Mouse (Mus musculus) G1E (cell line): ENCODE data around the gene Fam234a. TPM values are rescaled to one million over a fixed set of nuclear protein-coding genes. Genes with fewer than 3 reads are reported as not detected.
"Not testable (repeated sequence)": the region's sequence is repeated elsewhere in the genome, so short reads cannot be mapped to it uniquely, and the experiment has no call there.

Experiments used
- ATAC-seq: 2 replicates; pipeline ENCODE4 v1.8.0; 2016; ENCODE audit warnings: mild to moderate bottlenecking; ENCODE audit not compliant: insufficient number of reproducible peaks, poor library complexity, low FRiP score, severe bottlenecking; ENCODE audit errors: extremely low read depth
- DNase-seq: peaks from one replicate; pipeline ENCODE4 v3.0.0; 2012; ENCODE audit warnings: low spot score
- H3K27me3 ChIP-seq: 2 replicates; pipeline ENCODE4 v1.6.1; 2012; ENCODE audit warnings: mild to moderate bottlenecking, low read length, inconsistent platforms; ENCODE audit not compliant: insufficient read depth
- H3K36me3 ChIP-seq: replicated peaks from 2 replicates; pipeline ENCODE3; 2012; ENCODE audit warnings: mild to moderate bottlenecking, inconsistent platforms
- H3K4me1 ChIP-seq: 2 replicates; pipeline ENCODE4 v1.6.1; 2012; ENCODE audit warnings: low read depth, low read length, inconsistent platforms, mixed read lengths; ENCODE audit not compliant: insufficient read depth
- H3K4me3 ChIP-seq: 2 replicates; pipeline ENCODE4 v1.5.1; 2012; ENCODE audit warnings: low read depth, mild to moderate bottlenecking, inconsistent platforms, low read length, moderate library complexity, mixed read lengths
- H3K9me3 ChIP-seq: replicated peaks from 2 replicates; pipeline ENCODE4 v1.6.1; 2012; ENCODE audit warnings: inconsistent platforms
- CTCF ChIP-seq: IDR thresholded peaks from 2 replicates; pipeline ENCODE4 v1.5.1; 2012; ENCODE audit warnings: low read depth, low read length, inconsistent platforms, mixed read lengths
- GATA1 ChIP-seq: IDR thresholded peaks from 2 replicates; pipeline ENCODE4 v1.6.1; 2012; ENCODE audit warnings: borderline replicate concordance, low read length, inconsistent platforms, mixed read lengths
- GATA2 ChIP-seq: IDR thresholded peaks from 2 replicates; pipeline ENCODE4 v1.6.1; 2012; ENCODE audit warnings: low read depth, low read length, inconsistent platforms, borderline replicate concordance
- POLR2AphosphoS5 ChIP-seq: IDR thresholded peaks from 2 replicates; pipeline ENCODE4 v1.6.1; 2012; ENCODE audit warnings: low read depth, low read length, inconsistent platforms; ENCODE audit not compliant: insufficient replicate concordance
- TAL1 ChIP-seq: conservative IDR thresholded peaks from 2 replicates; pipeline ENCODE4 v1.6.1; 2012; ENCODE audit warnings: low read depth, low read length, inconsistent platforms, mixed read lengths
- polyA plus RNA-seq: library from polyadenylated mRNA; stranded (reverse); fragments of >175 nt; gene quantifications from 2 replicates; pipeline ENCODE4 v1.2.3, GENCODE M21; 2012
- total RNA-seq, 2 experiments: library from RNA; stranded (forward) in 1 of 2; stranded (reverse) in 1 of 2; fragments of 200-1000 nt in 1 of 2; fragments of >200 nt in 1 of 2; fragmentation: Nextera tagmentation in 1 of 2; gene quantifications; 2 replicates each; pipeline ENCODE4 v1.2.3; 2014 to 2017

Fam234a gene
- total and polyA plus RNA-seq, 3 experiments, result 3.0 to 7.0 (median 4.2) TPM

DNA sequence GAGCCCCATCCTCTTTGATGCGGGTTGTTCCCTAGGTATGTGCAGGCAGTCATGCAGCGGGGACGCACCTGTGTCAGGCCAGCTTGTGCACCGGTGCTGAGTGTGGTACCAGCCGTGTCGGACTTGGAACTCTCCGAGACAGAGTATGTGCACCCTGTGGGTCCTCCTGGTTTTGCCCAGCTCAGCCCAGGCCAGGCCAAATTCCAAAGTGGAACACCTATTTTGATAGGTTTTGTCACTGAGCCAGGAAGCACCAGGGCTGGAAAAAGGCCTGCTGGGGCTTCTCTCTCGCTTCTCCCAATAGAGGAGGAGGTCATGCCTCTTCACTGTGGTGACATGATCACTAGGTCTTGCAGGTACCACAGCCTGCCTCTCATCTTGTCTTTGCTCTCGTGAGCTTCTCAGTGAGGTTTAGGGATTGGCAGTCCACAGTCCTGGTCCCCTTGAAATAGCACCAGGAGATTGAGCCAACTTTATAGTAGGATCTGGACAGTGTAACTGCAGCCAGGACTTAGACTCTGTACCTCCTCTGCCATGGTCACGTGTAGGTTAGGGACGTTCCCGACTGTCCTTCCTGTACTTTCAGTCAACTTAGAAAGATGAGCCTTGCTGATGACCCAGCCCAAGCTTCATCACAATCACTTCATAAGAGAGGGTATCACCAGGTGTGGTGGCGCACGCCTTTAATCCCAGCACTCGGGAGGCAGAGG, 51.4 kb downstream of the Fam234a start:
- Histone ChIP-seq H3K27me3 (no peaks in the 10 kb centered on the region), H3K9me3 (no peaks in the 10 kb centered on the region), H3K36me3 (peaks cover 99% of the 10 kb centered on the region), H3K4me1 (peaks cover 10% of the 10 kb centered on the region; the same call in 1 of the 2 replicates), H3K4me3 (no peak overlapping the region)
- TF ChIP-seq CTCF, result no peak
- TF ChIP-seq GATA2, result no peak
- DNase-seq, result no peak
- ATAC-seq, result no peak

- not testable (repeated sequence) for H3K4me1 ChIP-seq, ATAC-seq, H3K27me3 ChIP-seq, DNase-seq, H3K4me3 ChIP-seq, H3K9me3 ChIP-seq
- H3K36me3 ChIP-seq, result peaks cover 98% of the 10 kb centered on the region
Observed at GRCm38 (mm10) chr17:26191486-26191885, 52.6 kb downstream of the Fam234a start.

GRCm38 (mm10) chr17:26188091-26188805, 55.8 kb downstream of the Fam234a start:
- DNase-seq (no peak), ATAC-seq (no peak)
- H3K27me3 ChIP-seq, result no peaks in the 10 kb centered on the region
- no peak overlapping the region; the same call in 1 of the 2 replicates for H3K4me3 ChIP-seq
- peaks cover 96% of the 10 kb centered on the region for H3K36me3 ChIP-seq
- H3K9me3 ChIP-seq, result no peaks in the 10 kb centered on the region
- no peak for TF ChIP-seq POLR2AphosphoS5
- TF ChIP-seq GATA1, result no peak
- TF ChIP-seq GATA2, result no peak
- no peak for TF ChIP-seq TAL1
- TF ChIP-seq CTCF, result no peak
- no peaks in the 10 kb centered on the region for H3K4me1 ChIP-seq

- no peaks in the 10 kb centered on the region for H3K27me3 ChIP-seq
- no peak for TF ChIP-seq TAL1
- TF ChIP-seq POLR2AphosphoS5, result no peak
- no peak for TF ChIP-seq GATA1
- TF ChIP-seq GATA2, result no peak
- H3K36me3 ChIP-seq, result peaks cover 96% of the 10 kb centered on the region
- H3K4me3 ChIP-seq, result no peak overlapping the region; the same call in 1 of the 2 replicates
- no peaks in the 10 kb centered on the region for H3K4me1 ChIP-seq
- DNase-seq (no peak), ATAC-seq (no peak)
- no peaks in the 10 kb centered on the region for H3K9me3 ChIP-seq
Observed at GRCm38 (mm10) chr17:26187592-26187991, 56.5 kb downstream of the Fam234a start.

GRCm38 (mm10) chr17:26181179-26181578, 62.9 kb downstream of the Fam234a start:
- Histone ChIP-seq H3K27me3 (no peaks in the 10 kb centered on the region), H3K4me3 (no peak overlapping the region), H3K9me3 (no peaks in the 10 kb centered on the region), H3K4me1 (no peaks in the 10 kb centered on the region), H3K36me3 (peaks cover 78% of the 10 kb centered on the region)
- no peak for DNase-seq
- TF ChIP-seq GATA1 (no peak), TAL1 (no peak), POLR2AphosphoS5 (no peak), GATA2 (no peak), CTCF (no peak)
- no peak for ATAC-seq

DNA sequence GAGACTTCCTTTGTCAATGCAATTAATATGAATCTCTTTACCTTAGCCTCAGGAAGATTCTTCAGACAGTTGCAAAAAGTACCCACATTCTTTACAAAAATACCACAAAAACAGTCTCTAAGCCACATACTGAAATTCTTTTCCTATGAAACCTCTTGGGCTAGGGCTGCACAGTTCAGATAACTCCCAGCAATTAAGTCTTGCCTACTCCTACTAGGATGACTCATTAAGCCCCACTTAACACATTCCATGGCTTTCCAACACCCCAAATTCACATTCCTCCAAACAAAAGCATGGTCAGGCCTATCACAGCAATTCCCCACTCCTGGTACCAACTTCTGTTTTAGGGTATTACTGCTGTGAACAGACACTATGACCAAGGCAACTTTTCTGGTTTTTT, 65.4 kb downstream of the Fam234a start:
- no peaks in the 10 kb centered on the region for H3K9me3 ChIP-seq
- H3K36me3 ChIP-seq, result peaks cover 78% of the 10 kb centered on the region
- H3K27me3 ChIP-seq, result no peaks in the 10 kb centered on the region
- TF ChIP-seq POLR2AphosphoS5 (no peak), GATA1 (no peak), CTCF (no peak), GATA2 (no peak), TAL1 (no peak)
- H3K4me3 ChIP-seq, result no peak overlapping the region
- no peaks in the 10 kb centered on the region for H3K4me1 ChIP-seq
- no peak for DNase-seq
- ATAC-seq, result no peak

DNA sequence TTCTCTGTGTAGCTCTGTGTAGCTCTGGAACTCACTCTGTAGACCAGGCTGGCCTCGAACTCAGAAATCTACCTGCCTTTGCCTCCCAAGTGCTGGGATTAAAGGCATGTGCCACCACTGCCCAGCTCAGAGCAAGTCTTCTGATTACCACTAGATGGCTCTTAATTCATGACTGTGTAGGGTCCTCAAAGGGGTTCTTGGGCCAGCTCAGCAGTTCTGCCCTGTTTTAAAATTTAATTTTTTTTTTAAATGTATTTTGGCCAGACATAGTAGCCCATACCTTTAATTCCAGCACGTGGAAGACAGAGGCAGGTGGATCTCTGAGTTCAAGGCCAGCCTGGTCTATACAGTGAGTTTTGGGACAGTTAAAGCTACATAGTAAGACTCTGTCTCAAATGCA, 68.8 kb downstream of the Fam234a start:
- not testable (repeated sequence) for H3K4me1 ChIP-seq

More for the DNA sequence above, 68.8 kb downstream of the Fam234a start:
- not testable (repeated sequence) for H3K4me3 ChIP-seq, H3K9me3 ChIP-seq, H3K27me3 ChIP-seq, ATAC-seq, DNase-seq
- H3K36me3 ChIP-seq, result peaks cover 64% of the 10 kb centered on the region
